Mouse (Mus musculus) kidney, embryonic 14.5 days (tissue): Measurements from ENCODE around the gene Rab40c. TPM values are rescaled to one million over a fixed set of nuclear protein-coding genes. Genes with fewer than 3 reads are reported as not detected.

ENCODE experiments used
- polyA plus RNA-seq: library from polyadenylated mRNA; unstranded; fragments of >200 nt; fragmentation: Nextera tagmentation; extraction: Ambion mirVana; gene quantifications from 2 replicates; pipeline ENCODE4 v1.2.1, GENCODE M21; 2014

The Rab40c gene
- polyA plus RNA-seq, 1 experiment from 2014 or later, result 17.2 TPM

Other genes starting within 250 kb of the Rab40c start
- gene Gng13, start 202.6 kb downstream of the Rab40c start, polyA plus RNA-seq, result 0.50 and 1.5 TPM in 2 replicates
- gene Chtf18, start 192.3 kb downstream of the Rab40c start, polyA plus RNA-seq, result 17.3 and 26.0 TPM in 2 replicates
- gene Rpusd1, start 192.1 kb downstream of the Rab40c start, polyA plus RNA-seq, result 21.6 and 22.1 TPM in 2 replicates
- gene Mslnl, start 183.7 kb downstream of the Rab40c start, polyA plus RNA-seq, result not detected in 2 replicates
- gene Msln, start 165.3 kb downstream of the Rab40c start, polyA plus RNA-seq, result 2.6 and 3.3 TPM in 2 replicates
- 25.3 and 27.3 TPM in 2 replicates for gene Narfl, start 146.0 kb downstream of the Rab40c start, polyA plus RNA-seq
- 75.4 and 75.6 TPM in 2 replicates for gene Haghl, start 134.1 kb downstream of the Rab40c start, polyA plus RNA-seq
- gene Ccdc78, start 133.1 kb downstream of the Rab40c start, polyA plus RNA-seq, result 0.32 and 0.41 TPM in 2 replicates
- gene Fam173a, start 126.8 kb downstream of the Rab40c start, polyA plus RNA-seq, result 90.2 and 111 TPM in 2 replicates
- gene AC134908.4, start 124.1 kb downstream of the Rab40c start, polyA plus RNA-seq, result not detected in 2 replicates
- 8.2 and 28.6 TPM in 2 replicates for gene Metrn, start 122.6 kb downstream of the Rab40c start, polyA plus RNA-seq
- gene Fbxl16, start 110.6 kb downstream of the Rab40c start, polyA plus RNA-seq, result 1.1 and 1.3 TPM in 2 replicates
- 21.4 and 32.0 TPM in 2 replicates for gene Wdr24, start 96.1 kb downstream of the Rab40c start, polyA plus RNA-seq
- 45.7 and 47.0 TPM in 2 replicates for gene Jmjd8, start 90.9 kb downstream of the Rab40c start, polyA plus RNA-seq
- 350 and 425 TPM in 2 replicates for gene Stub1, start 86.3 kb downstream of the Rab40c start, polyA plus RNA-seq
- gene Rhbdl1, start 82.4 kb downstream of the Rab40c start, polyA plus RNA-seq, result 2.0 and 2.5 TPM in 2 replicates
- gene Gm20683, start 78.0 kb downstream of the Rab40c start, polyA plus RNA-seq, result 1.7 and 2.6 TPM in 2 replicates
- gene Rhot2, start 74.9 kb downstream of the Rab40c start, polyA plus RNA-seq, result 13.0 and 21.7 TPM in 2 replicates
- gene Wdr90, start 58.2 kb downstream of the Rab40c start, polyA plus RNA-seq, result 21.4 and 27.5 TPM in 2 replicates
- gene Mcrip2, start 51.0 kb downstream of the Rab40c start, polyA plus RNA-seq, result 40.0 and 41.4 TPM in 2 replicates
- gene Mettl26, start 44.7 kb downstream of the Rab40c start, polyA plus RNA-seq, result 83.9 and 85.3 TPM in 2 replicates
- 0.99 and 1.2 TPM in 2 replicates for gene Wfikkn1, start 38.9 kb downstream of the Rab40c start, polyA plus RNA-seq
- 51.5 and 77.2 TPM in 2 replicates for gene Pigq, start 25.2 kb upstream of the Rab40c start, polyA plus RNA-seq
- gene Nhlrc4, start 25.2 kb upstream of the Rab40c start, polyA plus RNA-seq, result 0.28 and 0.43 TPM in 2 replicates
- gene A930017K11Rik, start 32.8 kb upstream of the Rab40c start, polyA plus RNA-seq, result 2.8 and 4.4 TPM in 2 replicates
- 27.1 and 35.3 TPM in 2 replicates for gene Capn15, start 66.1 kb upstream of the Rab40c start, polyA plus RNA-seq
- gene Rab11fip3, start 149.8 kb upstream of the Rab40c start, polyA plus RNA-seq, result 15.0 and 24.2 TPM in 2 replicates
- gene Decr2, start 170.6 kb upstream of the Rab40c start, polyA plus RNA-seq, result 24.6 and 35.1 TPM in 2 replicates
- gene Nme4, start 175.9 kb upstream of the Rab40c start, polyA plus RNA-seq, result 107 and 146 TPM in 2 replicates
- 2.5 and 2.6 TPM in 2 replicates for gene Tmem8, start 193.6 kb upstream of the Rab40c start, polyA plus RNA-seq
- gene Mrpl28, start 203.8 kb upstream of the Rab40c start, polyA plus RNA-seq, result 225 and 241 TPM in 2 replicates
- 8.9 and 10.2 TPM in 2 replicates for gene Axin1, start 219.0 kb upstream of the Rab40c start, polyA plus RNA-seq